Mouse (Mus musculus) kidney, embryonic 14.5 days (tissue): ENCODE measurements around the gene Rptor. TPM values are rescaled to one million over a fixed set of nuclear protein-coding genes. Genes with fewer than 3 reads are reported as not detected.

Source experiments
- ATAC-seq: fragments of 200-750 bp; cut with Nextera tagmentation; 2 replicates; pipeline ENCODE4 v1.8.0; 2017; ENCODE audit warnings: moderate number of reproducible peaks, mild to moderate bottlenecking, moderate TSS enrichment, moderate library complexity; ENCODE audit not compliant: low FRiP score, low TSS enrichment
- H3K27ac ChIP-seq: fragments of 300-500 bp; sonication (generic); 2 replicates; pipeline ENCODE4 v1.5.1; 2014; ENCODE audit warnings: low read depth, mild to moderate bottlenecking, low read length, moderate library complexity, mixed read lengths
- H3K27me3 ChIP-seq: fragments of 300-500 bp; sonication (generic); 2 replicates; pipeline ENCODE4 v1.6.1; 2014; ENCODE audit warnings: mild to moderate bottlenecking, low read length; ENCODE audit not compliant: control insufficient read depth, insufficient read depth
- H3K36me3 ChIP-seq: fragments of 300-500 bp; sonication (generic); 2 replicates; pipeline ENCODE4 v1.6.1; 2014; ENCODE audit warnings: low read length, mixed read lengths; ENCODE audit not compliant: control insufficient read depth, insufficient read depth
- H3K4me1 ChIP-seq: fragments of 300-500 bp; sonication (generic); 2 replicates; pipeline ENCODE4 v1.6.1; 2014; ENCODE audit warnings: low read length, mixed read lengths; ENCODE audit not compliant: control insufficient read depth, insufficient read depth
- H3K4me2 ChIP-seq: fragments of 300-500 bp; sonication (generic); replicated peaks from 2 replicates; pipeline ENCODE4 v1.6.1; 2014; ENCODE audit warnings: low read depth, mild to moderate bottlenecking, low read length
- H3K4me3 ChIP-seq: fragments of 300-500 bp; sonication (generic); 2 replicates; pipeline ENCODE4 v1.5.1; 2014; ENCODE audit warnings: mild to moderate bottlenecking, low read length
- H3K9ac ChIP-seq: fragments of 300-500 bp; sonication (generic); 2 replicates; pipeline ENCODE4 v1.6.1; 2014; ENCODE audit warnings: low read depth, mild to moderate bottlenecking, low read length, moderate library complexity
- H3K9me3 ChIP-seq: fragments of 300-500 bp; sonication (generic); 2 replicates; pipeline ENCODE4 v1.6.1; 2016; ENCODE audit warnings: low read length; ENCODE audit not compliant: control insufficient read depth
- WGBS: fragments of 180-500 bp; shearing (Covaris S2); extraction: QIAGEN DNeasy Blood & Tissue Kit; methylation state at CpG from one replicate; pipeline ENCODE4 v1.1.7; 2014; 5-methylcytosine and 5-hydroxymethylcytosine counted together
- polyA plus RNA-seq: library from polyadenylated mRNA; unstranded; fragments of >200 nt; fragmentation: Nextera tagmentation; extraction: Ambion mirVana; gene quantifications from 2 replicates; pipeline ENCODE4 v1.2.1, GENCODE M21; 2014

Rptor gene
- polyA plus RNA-seq, 1 experiment from 2014 or later: 15.7 TPM

DNA sequence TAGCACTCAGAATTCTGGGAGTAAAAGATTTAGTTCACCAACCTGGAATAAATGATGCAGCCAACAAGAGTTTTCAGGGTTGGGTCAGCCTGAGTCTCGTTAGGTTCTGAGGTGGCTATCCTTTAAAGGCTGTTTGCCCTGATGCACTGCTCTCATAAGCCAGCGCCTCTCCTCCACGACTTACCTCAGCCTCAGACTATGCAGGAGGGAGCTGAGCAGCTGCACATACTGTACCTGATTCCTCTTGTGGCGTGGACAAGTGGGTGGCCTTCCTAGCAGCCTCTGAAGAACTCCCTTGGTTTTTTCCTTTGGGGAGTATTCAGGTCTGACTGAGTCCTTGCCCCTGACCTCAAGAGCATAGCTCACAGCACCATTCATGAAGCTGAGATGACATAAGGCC, 209.4 kb downstream of the Rptor start:
- Histone ChIP-seq H3K9ac (no peak overlapping the region), H3K27ac (no peak overlapping the region), H3K9me3 (no peaks in the 10 kb centered on the region), H3K4me3 (no peak overlapping the region), H3K4me2 (no peak overlapping the region), H3K27me3 (no peaks in the 10 kb centered on the region), H3K36me3 (peaks cover 22% of the 10 kb centered on the region), H3K4me1 (no peaks in the 10 kb centered on the region)
- no peak for ATAC-seq
- WGBS: 92% methylated on average over 4 of the region's 4 CpGs

DNA sequence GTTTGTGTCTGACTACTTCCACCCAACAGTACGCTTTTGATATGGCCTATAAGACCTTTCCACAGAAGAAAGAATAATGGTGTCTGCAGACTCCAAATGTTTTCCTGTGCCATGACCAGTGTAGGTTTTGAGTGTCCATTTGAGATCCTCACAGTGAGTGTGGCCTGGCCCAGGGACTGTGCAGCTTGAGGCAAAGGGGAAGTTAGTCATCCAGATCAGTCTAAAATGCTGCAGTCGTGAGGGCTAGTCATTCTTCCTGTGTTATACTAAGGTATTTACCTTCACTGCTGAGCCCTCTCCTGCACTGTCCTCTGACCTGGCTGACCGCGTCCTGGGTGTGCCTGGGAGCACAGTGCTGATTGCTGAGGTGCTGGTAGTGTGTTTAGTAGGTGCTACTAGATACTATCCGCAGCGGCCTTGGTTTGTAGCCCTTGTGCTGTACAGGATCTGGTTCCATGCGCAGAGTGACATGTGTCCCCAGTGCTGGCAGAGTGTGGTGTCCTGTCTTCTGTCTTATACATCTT, 211.4 kb downstream of the Rptor start:
- Histone ChIP-seq H3K9me3 (no peaks in the 10 kb centered on the region), H3K27me3 (no peaks in the 10 kb centered on the region), H3K4me1 (no peaks in the 10 kb centered on the region), H3K36me3 (peaks cover 34% of the 10 kb centered on the region), H3K27ac (no peak overlapping the region), H3K9ac (no peak overlapping the region), H3K4me2 (no peak overlapping the region), H3K4me3 (no peak overlapping the region)
- 87% methylated on average over 7 of the region's 7 CpGs for WGBS
- no peak for ATAC-seq

DNA sequence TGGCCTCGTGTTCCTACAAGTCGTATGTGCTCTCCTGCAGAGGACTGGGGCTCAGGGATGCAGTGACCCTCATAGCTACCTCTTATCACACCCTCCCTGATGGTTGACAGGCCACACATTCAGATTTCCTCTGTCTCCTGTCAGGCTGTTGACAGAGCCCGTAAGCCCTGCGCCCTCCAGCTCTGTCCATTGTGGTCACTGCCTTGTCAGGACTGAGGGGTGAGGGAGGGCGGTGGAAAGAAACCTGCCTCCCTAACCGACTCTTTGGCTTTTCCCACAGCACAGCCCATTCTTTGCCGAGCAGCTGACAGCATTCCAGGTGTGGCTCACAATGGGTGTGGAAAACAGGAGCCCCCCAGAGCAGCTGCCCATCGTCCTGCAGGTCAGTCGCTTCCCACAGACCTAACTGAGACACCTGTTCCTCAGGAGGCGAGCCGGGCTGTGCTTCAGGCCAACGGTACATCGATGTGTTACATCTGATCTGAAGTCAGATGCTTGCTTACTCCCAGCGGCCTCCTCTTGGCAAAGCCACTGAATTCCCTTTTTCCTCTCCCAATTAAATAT, 214.2 kb downstream of the Rptor start:
- no peak for ATAC-seq
- H3K36me3 ChIP-seq: peaks cover 36% of the 10 kb centered on the region
- 89% methylated on average over 14 of the region's 14 CpGs for WGBS

DNA sequence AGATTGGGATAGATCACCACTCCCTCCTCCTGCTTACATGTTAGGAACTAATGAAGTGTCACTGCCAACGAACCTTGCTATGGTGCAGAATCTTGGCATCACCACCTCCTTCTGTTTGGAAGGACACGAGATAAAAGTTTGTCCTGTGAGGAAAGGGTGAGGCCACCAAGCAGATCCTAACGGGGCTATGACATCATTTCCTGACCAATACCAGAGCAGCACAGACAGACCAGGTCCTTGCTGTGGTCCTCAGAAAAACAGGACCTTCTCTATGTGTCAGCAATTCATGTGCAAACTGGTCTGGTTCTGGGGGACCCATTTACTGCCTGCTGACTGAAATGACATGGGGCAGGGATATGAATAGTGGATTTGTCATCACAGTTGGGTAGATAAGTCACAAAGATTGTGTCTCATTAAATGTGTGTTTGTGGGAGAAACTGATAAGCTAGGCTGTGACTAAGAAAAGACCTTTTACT, 214.7 kb downstream of the Rptor start:
- ATAC-seq: no peak
- H3K9me3 ChIP-seq: no peaks in the 10 kb centered on the region
- H3K4me1 ChIP-seq: no peaks in the 10 kb centered on the region
- H3K36me3 ChIP-seq: peaks cover 34% of the 10 kb centered on the region
- H3K4me2 ChIP-seq: no peak overlapping the region
- WGBS: 80% methylated on average over 3 of the region's 3 CpGs
- H3K4me3 ChIP-seq: no peak overlapping the region
- no peaks in the 10 kb centered on the region for H3K27me3 ChIP-seq
- H3K27ac ChIP-seq: no peak overlapping the region
- no peak overlapping the region for H3K9ac ChIP-seq

More for the DNA sequence above, 214.2 kb downstream of the Rptor start:
- Histone ChIP-seq H3K9ac (no peak overlapping the region), H3K4me3 (no peak overlapping the region), H3K4me2 (no peak overlapping the region), H3K9me3 (no peaks in the 10 kb centered on the region), H3K27me3 (no peaks in the 10 kb centered on the region), H3K27ac (no peak overlapping the region), H3K4me1 (no peaks in the 10 kb centered on the region)

DNA sequence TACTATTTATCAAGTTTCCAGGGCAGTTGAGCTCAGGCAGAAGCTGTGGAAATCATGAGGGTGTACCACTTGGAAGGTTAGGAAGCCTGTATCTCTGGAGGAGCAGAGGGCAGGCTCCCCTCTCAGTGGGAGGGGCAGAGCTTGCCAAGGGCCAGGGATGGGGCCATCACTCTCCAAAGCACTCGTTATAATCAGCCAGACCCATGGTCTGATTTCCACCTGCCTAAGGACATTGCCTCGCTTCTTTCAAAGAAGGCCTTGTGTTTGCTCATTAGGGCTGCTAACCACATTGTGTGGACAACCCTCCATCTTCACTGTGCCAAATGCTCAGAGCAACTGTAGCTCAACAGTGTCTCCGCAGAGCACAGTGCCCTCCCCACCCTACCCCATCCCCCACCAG, 215.2 kb downstream of the Rptor start:
- Histone ChIP-seq H3K4me2 (no peak overlapping the region), H3K27me3 (no peaks in the 10 kb centered on the region), H3K4me3 (no peak overlapping the region), H3K36me3 (peaks cover 37% of the 10 kb centered on the region), H3K4me1 (no peaks in the 10 kb centered on the region), H3K27ac (no peak overlapping the region), H3K9me3 (no peaks in the 10 kb centered on the region), H3K9ac (no peak overlapping the region)
- ATAC-seq: no peak
- WGBS: 74% methylated on average over 3 of the region's 3 CpGs

DNA sequence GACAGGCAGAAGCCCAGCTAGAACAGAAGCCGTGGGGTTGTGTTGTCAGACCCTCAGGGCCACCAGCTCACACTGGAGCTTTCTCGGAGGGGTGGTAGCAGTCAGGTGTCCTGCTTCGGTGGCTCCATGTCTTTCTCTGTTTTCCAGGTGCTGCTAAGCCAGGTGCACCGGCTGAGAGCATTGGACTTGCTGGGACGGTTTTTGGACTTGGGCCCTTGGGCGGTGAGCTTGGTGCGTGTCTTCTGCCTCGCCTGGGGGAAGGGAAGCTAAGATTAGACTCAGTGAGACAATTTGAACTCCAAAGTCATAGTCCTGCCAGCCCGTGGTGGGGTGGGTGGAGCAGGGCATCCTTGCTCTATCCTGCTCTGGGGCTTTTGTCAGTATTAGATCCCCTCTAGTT, 218.8 kb downstream of the Rptor start:
- Histone ChIP-seq H3K9ac (no peak overlapping the region), H3K36me3 (peaks cover 39% of the 10 kb centered on the region), H3K27me3 (no peaks in the 10 kb centered on the region), H3K9me3 (no peaks in the 10 kb centered on the region), H3K4me2 (no peak overlapping the region), H3K27ac (no peak overlapping the region), H3K4me3 (no peak overlapping the region), H3K4me1 (no peaks in the 10 kb centered on the region)
- ATAC-seq: no peak
- 92% methylated on average over 9 of the region's 9 CpGs for WGBS

DNA sequence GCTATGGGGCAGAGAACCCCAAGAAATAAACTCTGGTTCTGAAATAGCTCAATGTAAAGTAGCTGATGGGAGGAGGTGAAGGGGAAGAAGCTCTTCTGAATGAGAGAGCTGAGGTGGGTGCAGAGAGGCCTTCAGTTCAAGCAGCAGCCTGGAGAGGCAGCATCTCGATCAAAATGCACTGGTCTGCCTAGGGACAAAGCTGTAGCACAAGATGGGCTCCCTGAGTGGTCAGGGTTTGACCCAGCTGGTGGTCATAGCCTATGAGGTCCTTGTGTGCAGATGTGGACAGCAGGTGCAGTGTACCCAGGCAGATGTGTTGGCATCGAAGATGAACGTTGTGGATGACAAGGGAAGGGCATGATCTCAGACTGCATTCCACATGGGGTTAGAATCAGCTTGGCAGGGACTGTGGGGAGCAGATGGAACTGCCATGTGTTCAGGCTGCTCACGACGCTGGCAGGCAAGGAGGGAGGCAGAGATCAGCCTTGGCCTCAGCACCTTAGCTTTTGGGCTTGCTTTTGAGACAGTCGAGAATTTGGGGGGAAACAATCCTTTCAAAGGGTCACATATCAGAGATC, 221.5 kb downstream of the Rptor start:
- no peak for ATAC-seq
- Histone ChIP-seq H3K36me3 (peaks cover 28% of the 10 kb centered on the region), H3K27ac (no peak overlapping the region), H3K4me2 (no peak overlapping the region), H3K9ac (no peak overlapping the region), H3K4me1 (no peaks in the 10 kb centered on the region), H3K4me3 (no peak overlapping the region), H3K9me3 (no peaks in the 10 kb centered on the region), H3K27me3 (no peaks in the 10 kb centered on the region)
- 88% methylated on average over 6 of the region's 6 CpGs for WGBS

DNA sequence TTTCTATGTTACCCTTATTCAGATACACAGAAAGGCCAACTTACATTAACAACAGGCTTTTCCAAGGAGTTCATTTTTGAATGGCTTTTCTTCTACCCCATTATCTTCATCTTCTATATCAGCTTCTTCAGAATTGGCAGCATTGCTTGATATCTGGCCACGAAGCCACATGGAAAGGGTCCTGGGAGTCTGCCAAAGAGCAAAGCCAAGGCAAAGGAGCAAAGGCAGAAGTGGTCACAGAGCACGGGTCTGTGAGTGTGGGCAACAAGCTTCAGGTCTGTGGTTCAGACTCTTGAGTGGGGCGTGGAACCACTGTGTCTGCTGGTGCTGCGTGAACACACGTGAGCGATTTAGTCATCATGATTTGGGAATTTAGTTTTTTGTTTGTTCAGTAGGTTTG, 223.1 kb downstream of the Rptor start:
- H3K4me1 ChIP-seq: no peaks in the 10 kb centered on the region
- no peaks in the 10 kb centered on the region for H3K9me3 ChIP-seq
- 93% methylated on average over 6 of the region's 6 CpGs for WGBS
- no peak for ATAC-seq
- no peak overlapping the region for H3K4me2 ChIP-seq
- H3K27ac ChIP-seq: no peak overlapping the region
- no peak overlapping the region for H3K9ac ChIP-seq
- H3K27me3 ChIP-seq: no peaks in the 10 kb centered on the region
- no peak overlapping the region for H3K4me3 ChIP-seq
- peaks cover 25% of the 10 kb centered on the region for H3K36me3 ChIP-seq

DNA sequence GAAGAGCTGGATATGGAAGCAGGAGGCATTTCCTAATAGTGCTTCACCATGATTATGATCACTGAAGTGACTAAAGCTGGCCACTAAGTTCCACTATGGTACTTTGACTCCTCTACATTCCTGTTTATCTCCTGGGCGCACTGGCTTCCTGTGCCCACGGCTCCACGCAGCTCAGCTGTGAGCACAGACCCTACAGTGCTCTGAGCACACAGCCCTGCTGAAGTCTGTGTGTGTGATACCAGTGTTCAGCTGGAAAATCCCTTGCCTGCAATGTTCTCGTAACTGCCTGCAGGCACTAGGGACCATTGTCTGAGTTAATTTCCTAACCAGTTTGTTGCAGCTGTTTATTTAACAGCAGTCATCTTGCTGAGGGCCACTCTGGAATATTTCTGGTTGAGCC, 223.5 kb downstream of the Rptor start:
- WGBS: 87% methylated on average over 4 of the region's 4 CpGs
- H3K4me3 ChIP-seq: no peak overlapping the region
- no peak for ATAC-seq
- H3K27me3 ChIP-seq: no peaks in the 10 kb centered on the region
- H3K4me2 ChIP-seq: no peak overlapping the region
- no peak overlapping the region for H3K27ac ChIP-seq
- no peak overlapping the region for H3K9ac ChIP-seq
- no peaks in the 10 kb centered on the region for H3K9me3 ChIP-seq
- H3K36me3 ChIP-seq: peaks cover 25% of the 10 kb centered on the region
- no peaks in the 10 kb centered on the region for H3K4me1 ChIP-seq
